Mouse (Mus musculus) heart, postnatal 25 days (tissue): ENCODE measurements around the gene Anks1b. TPM values are rescaled to one million over a fixed set of nuclear protein-coding genes. Genes with fewer than 3 reads are reported as not detected.

Experiments
- DNase-seq: peaks from one replicate; pipeline ENCODE4 v3.0.0; 2022; ENCODE audit warnings: low spot score
- intact Hi-C: fragments of 180-260 bp; cut with DNase I; formaldehyde crosslinking; loops from one replicate; pipeline ENCODE4 v1.15.1; 2025
- total RNA-seq, 2 experiments: library from RNA; stranded (reverse); gene quantifications; 2 replicates each; pipeline ENCODE4 v1.2.3; 2021

Anks1b gene
- total RNA-seq, 2 experiments from 2014 or later: 0.48 to 0.70 TPM

- intact Hi-C loops: no loop called here
- no peak for DNase-seq
Observed at GRCm38 (mm10) chr10:89942180-89942579, 68.9 kb downstream of the Anks1b start.

GRCm38 (mm10) chr10:89946636-89947349 is 73.5 kb downstream of the Anks1b start:
- no peak for DNase-seq
- intact Hi-C loops: loop anchor here (2.0 kb wide), 1 partner anchor 26 kb away; no protein-coding TSS in a partner anchor

DNA sequence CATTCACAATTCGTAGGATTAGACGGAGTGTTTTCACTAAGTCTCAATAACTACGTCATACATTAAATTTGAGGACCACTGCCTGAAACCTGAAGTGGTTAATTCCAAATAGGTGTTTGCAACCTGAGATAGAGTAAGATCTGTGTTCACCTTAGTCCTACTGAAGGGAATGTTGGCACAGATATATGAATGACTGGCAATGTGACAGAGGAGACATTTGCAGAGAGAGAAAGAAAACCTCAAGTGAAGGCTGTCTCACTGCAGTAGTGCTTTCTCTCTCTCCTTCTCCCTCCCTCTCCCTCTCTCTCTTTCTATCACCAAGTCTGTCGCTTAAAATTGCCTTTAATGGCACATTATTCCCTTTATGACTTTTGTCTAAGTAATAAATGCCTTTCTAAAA is 101.1 kb downstream of the Anks1b start:
- no peak for DNase-seq
- intact Hi-C loops: no loop called here

- intact Hi-C loops: no loop called here
Observed at GRCm38 (mm10) chr10:89975431-89975841, 102.1 kb downstream of the Anks1b start.

DNA sequence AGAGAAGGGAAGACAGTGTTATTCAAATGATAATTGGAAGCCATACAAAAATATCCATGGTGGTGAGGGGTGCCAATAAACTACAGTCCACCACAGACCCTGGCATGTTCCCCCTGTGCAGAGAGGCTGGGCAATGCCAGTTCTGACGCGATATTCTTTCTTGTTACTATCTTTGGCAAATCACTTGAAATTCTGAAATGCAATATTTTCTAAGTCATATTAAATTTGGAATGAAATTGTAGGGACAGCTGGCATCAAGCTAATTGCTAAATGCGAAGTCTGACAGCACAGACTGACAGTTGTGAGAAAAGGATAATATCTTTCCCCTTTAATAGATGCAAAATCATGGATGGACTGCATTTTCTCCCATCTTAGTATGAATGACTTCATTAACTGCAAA is 103.3 kb downstream of the Anks1b start:
- intact Hi-C loops: no loop called here

More at GRCm38 (mm10) chr10:89975431-89975841, 102.1 kb downstream of the Anks1b start:
- no peak for DNase-seq

GRCm38 (mm10) chr10:89994171-89994570 is 120.9 kb downstream of the Anks1b start:
- DNase-seq: no peak
- intact Hi-C loops: no loop called here

More for the DNA sequence above, 103.3 kb downstream of the Anks1b start:
- DNase-seq: no peak

- intact Hi-C loops: no loop called here
- DNase-seq: no peak
Observed at GRCm38 (mm10) chr10:89995621-89996428, 122.5 kb downstream of the Anks1b start.

- intact Hi-C loops: no loop called here
- no peak for DNase-seq
Observed at GRCm38 (mm10) chr10:90003980-90004729, 130.8 kb downstream of the Anks1b start.

DNA sequence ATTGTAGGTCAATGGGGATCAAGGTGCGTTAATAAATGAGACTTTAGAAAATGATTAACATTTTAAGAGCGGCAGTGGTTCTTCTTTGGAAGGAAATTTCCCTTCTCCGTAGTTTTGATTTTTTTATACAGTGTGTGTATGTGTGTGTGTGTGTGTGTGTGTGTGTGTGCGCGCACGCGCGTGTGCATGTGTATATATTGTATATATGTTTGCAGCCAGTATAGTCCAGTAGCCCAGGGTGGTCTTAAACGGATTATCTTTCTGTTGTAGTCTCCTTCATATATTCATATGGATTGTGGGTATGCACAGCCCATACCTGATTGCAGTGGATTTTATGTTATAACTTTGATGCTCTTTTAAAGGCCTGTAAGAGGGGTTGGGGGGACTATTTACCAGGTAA is 131.6 kb downstream of the Anks1b start:
- no peak for DNase-seq
- intact Hi-C loops: no loop called here

- no peak for DNase-seq
- intact Hi-C loops: no loop called here
Observed at GRCm38 (mm10) chr10:90033037-90033436, 159.7 kb downstream of the Anks1b start.

- no peak for DNase-seq
- intact Hi-C loops: loop anchor here (5.0 kb wide), 1 partner anchor 581 kb away; no protein-coding TSS in a partner anchor
Observed at GRCm38 (mm10) chr10:90043287-90043686, 170.0 kb downstream of the Anks1b start.

- intact Hi-C loops: loop anchor here (5.0 kb wide), 1 partner anchor 581 kb away; no protein-coding TSS in a partner anchor
- no peak for DNase-seq
Observed at GRCm38 (mm10) chr10:90043773-90044172, 170.5 kb downstream of the Anks1b start.

DNA sequence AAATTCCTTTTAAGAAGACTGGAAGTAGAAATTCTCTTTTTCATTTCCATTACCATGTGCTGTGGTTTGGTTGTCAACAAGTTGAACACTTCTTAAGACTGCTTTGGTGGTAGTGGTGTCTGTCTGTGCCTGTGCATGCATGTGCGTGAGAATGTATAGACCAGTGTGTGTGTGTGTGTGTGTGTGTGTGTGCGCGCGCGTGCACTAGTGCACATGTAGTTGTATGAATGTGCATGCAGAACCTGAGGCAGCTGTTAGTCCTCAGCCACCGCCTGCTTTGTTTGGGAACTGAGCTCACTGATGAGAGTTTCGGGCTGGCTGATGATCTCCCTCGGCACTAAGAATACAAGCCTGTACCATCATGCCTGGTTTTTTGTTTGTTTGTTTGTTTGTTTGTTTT is 170.9 kb downstream of the Anks1b start:
- intact Hi-C loops: loop anchor here (5.0 kb wide), 1 partner anchor 582 kb away; no protein-coding TSS in a partner anchor
- DNase-seq: no peak

GRCm38 (mm10) chr10:90068651-90069050 is 195.3 kb downstream of the Anks1b start:
- intact Hi-C loops: no loop called here
- no peak for DNase-seq

DNA sequence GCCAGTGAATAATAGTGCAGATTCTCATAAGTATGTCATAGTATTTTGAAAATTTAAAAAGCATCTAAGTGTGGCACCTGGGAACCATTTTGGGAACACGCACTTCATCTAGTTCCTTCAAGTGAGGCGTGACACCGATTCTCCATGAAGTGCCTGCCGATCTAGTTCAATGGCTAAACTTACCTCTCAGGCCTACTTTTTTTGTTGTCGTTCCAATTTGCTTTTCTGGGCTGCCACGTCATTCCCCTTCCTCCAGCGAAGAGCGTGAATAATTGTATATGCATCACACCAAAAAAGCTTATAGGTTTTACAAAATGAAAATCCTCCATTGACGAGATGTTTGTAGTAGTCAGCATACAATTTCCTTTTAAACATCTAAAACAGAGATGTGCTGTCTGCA is 204.6 kb downstream of the Anks1b start:
- intact Hi-C loops: no loop called here
- no peak for DNase-seq

DNA sequence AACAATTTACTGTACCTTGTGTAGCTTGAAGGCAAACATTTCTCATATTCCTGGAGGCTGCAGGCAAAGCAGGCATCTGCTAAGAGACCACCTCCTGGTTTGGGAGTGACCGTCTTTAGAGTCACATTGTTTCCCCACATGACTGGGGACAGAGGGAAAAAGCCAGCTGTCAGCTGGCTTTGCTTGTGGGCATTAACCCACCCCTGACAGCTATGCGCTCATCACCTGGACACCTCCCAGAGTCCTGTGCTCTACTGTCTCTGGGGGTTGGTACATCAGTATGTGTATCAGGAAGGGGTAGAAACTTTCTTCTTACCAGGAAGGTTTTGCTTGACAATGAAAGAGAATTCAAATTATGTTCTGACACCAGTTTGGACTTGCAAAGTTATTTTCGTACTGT is 207.8 kb downstream of the Anks1b start:
- intact Hi-C loops: loop anchor here (1.0 kb wide), 1 partner anchor 609 kb away; no protein-coding TSS in a partner anchor
- DNase-seq: no peak

GRCm38 (mm10) chr10:90081630-90082029 is 208.3 kb downstream of the Anks1b start:
- intact Hi-C loops: loop anchor here (1.0 kb wide), 1 partner anchor 609 kb away; no protein-coding TSS in a partner anchor
- DNase-seq: no peak

- no peak for DNase-seq
- intact Hi-C loops: no loop called here
Observed at GRCm38 (mm10) chr10:90093877-90094276, 220.6 kb downstream of the Anks1b start.

GRCm38 (mm10) chr10:90112662-90113061 is 239.4 kb downstream of the Anks1b start:
- intact Hi-C loops: no loop called here
- DNase-seq: peak; percentile 28

- DNase-seq: no peak
- intact Hi-C loops: no loop called here
Observed at GRCm38 (mm10) chr10:90116867-90117266, 243.6 kb downstream of the Anks1b start.
